ENCODE assay signal across 10 mouse cellular contexts in genomic region chr14:14686101-14686551, GRCm38 (mm10). TPM values are rescaled to one million over a fixed set of nuclear protein-coding genes. Genes with fewer than 3 reads are reported as not detected.
A peak's percentile ranks its signal among the peaks of the same experiment; 100 is the strongest.
DNase-seq lines count a peak whose midpoint lies in the region; ATAC-seq and TF ChIP-seq lines count a peak whose summit lies in the region.
"Had no signal": no experiment of that assay in that cellular context is flagged by ENCODE, and none has a peak within 500 bp of the region (broad histone marks: within the 10 kb centered on the region; RNA-seq: fewer than 3 reads in every experiment).

No protein-coding gene starts in this region.

- no peak overlapping the region for H3K27ac ChIP-seq in cerebellum, adult 2 months (ENCODE audit: insufficient read depth, low read length)
- no peak overlapping the region for H3K27ac ChIP-seq in hindbrain, embryonic 10.5 days
- H3K27ac ChIP-seq: neural tube, embryonic 13.5 days had no signal

- no peaks in the 10 kb centered on the region for H3K9me3 ChIP-seq in hindbrain, embryonic 10.5 days
- H3K9me3 ChIP-seq: neural tube, embryonic 13.5 days had no signal

- no peak for TF ChIP-seq CTCF in cerebellum, adult 2 months (IDR thresholded peaks at IDR 0.05; ENCODE audit: borderline replicate concordance, insufficient read depth, low read depth, low read length)

- TF ChIP-seq POLR2A in cerebellum, adult 2 months (IDR thresholded peaks at IDR 0.05; ENCODE audit: borderline replicate concordance, insufficient read depth, low read length), result no peak

- no peak overlapping the region for H3K4me3 ChIP-seq in cerebellum, adult 2 months (replicated peaks; ENCODE audit: insufficient read depth, low read depth, low read length)
- H3K4me3 ChIP-seq in hindbrain, embryonic 10.5 days, result no peak overlapping the region
- H3K4me3 ChIP-seq: neural tube, embryonic 13.5 days had no signal

- 18% methylated on average over 7 of the region's 7 CpGs for WGBS in cerebellum, adult 2 months
- WGBS in hindbrain, embryonic 10.5 days, result 80% methylated on average over 7 of the region's 7 CpGs

- DNase-seq in kidney, postnatal 14 days, result peak; percentile 3
- DNase-seq in kidney, adult 9 months, result no peak
- DNase-seq in adipocyte (ENCODE audit: low spot score), result peak; percentile 72
- DNase-seq in cerebellum, adult 2 months, result peak; percentile 47 to 66
- no peak for DNase-seq in hindbrain, embryonic 10.5 days (ENCODE audit: low spot score)
- DNase-seq in left cerebral cortex, postnatal 10 days (ENCODE audit: extremely low spot score in 1 of 2, low spot score in 2 of 2), result no peak
- DNase-seq: adrenal gland, postnatal 36 days; kidney, adult 18-20 months had no signal

- H3K36me3 ChIP-seq in hindbrain, embryonic 10.5 days, result no peaks in the 10 kb centered on the region
- H3K36me3 ChIP-seq: neural tube, embryonic 13.5 days had no signal

- intact Hi-C loops in left cerebral cortex, postnatal 10 days (cut with DNase I), result no loop called here

- H3K27me3 ChIP-seq in cerebellum, adult 2 months (ENCODE audit: control insufficient read depth, insufficient read depth, low read length), result no peaks in the 10 kb centered on the region
- H3K27me3 ChIP-seq in hindbrain, embryonic 10.5 days (ENCODE audit: insufficient read depth, poor library complexity, severe bottlenecking), result no peaks in the 10 kb centered on the region
- H3K27me3 ChIP-seq: neural tube, embryonic 13.5 days had no signal

- ATAC-seq in megakaryocyte, adult 5-6 weeks (ENCODE audit: poor library complexity, severe bottlenecking), result peak; percentile 74

- H3K4me1 ChIP-seq in cerebellum, adult 2 months (ENCODE audit: control insufficient read depth, insufficient read depth, low read length), result peaks cover 7% of the 10 kb centered on the region; the same call in 1 of the 2 replicates
- H3K4me1 ChIP-seq in hindbrain, embryonic 10.5 days (replicated peaks), result no peaks in the 10 kb centered on the region
- H3K4me1 ChIP-seq: neural tube, embryonic 13.5 days had no signal

RNA-seq across cellular contexts. Expression of gene Slc4a7, which starts 16.0 kb away (rescaled TPM):
- polyA plus RNA-seq in cerebellum, adult 2 months (2012; rRNA removed), result 9.8 and 11.8 TPM in 2 replicates
- 23.9 and 26.7 TPM in 2 replicates for total RNA-seq in megakaryocyte, adult 5-6 weeks (2015)
- total RNA-seq in megakaryocyte, adult 5-6 weeks (2017), result 28.2 and 29.0 TPM in 2 replicates
- polyA plus RNA-seq in hindbrain, embryonic 10.5 days (2016; fragmentation: Nextera tagmentation; extraction: Ambion mirVana), result 28.3 and 32.8 TPM in 2 replicates
- total RNA-seq in left cerebral cortex, postnatal 10 days (2021), result 10 to 100 TPM; 33.7 to 34.6 TPM

Comparison
In these comparisons a context has a peak if more than half of its experiments do, and no peak if none do; other contexts are left out.
1. DNase-seq: peak in kidney, postnatal 14 days (single experiment), adipocyte (single experiment) and cerebellum, adult 2 months (2 of 2); none in kidney, adult 9 months (single experiment), hindbrain, embryonic 10.5 days (single experiment) and left cerebral cortex, postnatal 10 days (0 of 2).